Mouse (Mus musculus) fat pad, adult 2 months (tissue): ENCODE results near the gene Sntb2.
"Not testable (repeated sequence)": the region's sequence is repeated elsewhere in the genome, so short reads cannot be mapped to it uniquely, and the experiment has no call there.

ENCODE experiments used
- DNase-seq: peaks from one replicate; pipeline ENCODE4 v3.0.0-alpha.2; 2011; ENCODE audit warnings: low read depth, low spot score; ENCODE audit errors: extremely low read depth

Sntb2 gene

DNA sequence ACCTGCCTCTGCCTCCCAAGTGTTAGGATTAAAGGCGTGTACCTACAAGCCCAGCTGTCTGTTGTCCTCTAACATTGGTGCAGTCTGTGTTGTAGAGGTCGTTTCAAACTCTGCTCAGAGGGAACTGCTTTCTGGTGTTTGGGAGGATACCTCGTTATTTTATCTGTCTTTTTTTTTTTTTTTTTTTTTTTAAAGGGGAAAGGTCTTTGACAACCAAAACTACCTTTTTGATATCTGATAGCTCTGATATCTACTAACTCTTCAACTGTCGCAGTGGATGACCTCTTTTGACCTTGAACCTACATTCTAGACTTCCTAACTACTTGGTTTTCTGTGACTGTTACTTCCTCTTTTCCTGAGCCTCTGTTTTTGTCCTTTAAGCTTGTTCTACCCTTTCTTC is 29.0 kb downstream of the Sntb2 start:
- DNase-seq: no peak

DNA sequence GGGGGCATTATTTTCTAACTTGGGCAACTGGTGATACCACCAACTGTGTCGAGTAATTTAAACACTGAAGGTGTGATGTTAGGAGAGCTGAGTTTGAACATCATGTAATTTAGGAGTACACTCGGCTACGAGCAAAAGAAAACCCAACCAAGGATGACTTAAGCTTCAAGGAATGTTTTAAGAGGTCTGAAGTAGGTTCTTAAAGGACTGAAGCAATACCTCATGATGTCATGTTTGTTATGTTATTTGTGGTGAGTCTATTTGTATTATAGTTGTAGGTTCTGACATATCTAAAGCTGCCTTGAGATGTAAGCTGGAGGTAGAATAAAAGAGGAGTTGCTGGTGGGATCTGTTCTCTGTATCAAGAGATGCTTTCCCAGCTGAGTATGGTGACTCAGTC is 34.4 kb downstream of the Sntb2 start:
- DNase-seq: no peak

DNA sequence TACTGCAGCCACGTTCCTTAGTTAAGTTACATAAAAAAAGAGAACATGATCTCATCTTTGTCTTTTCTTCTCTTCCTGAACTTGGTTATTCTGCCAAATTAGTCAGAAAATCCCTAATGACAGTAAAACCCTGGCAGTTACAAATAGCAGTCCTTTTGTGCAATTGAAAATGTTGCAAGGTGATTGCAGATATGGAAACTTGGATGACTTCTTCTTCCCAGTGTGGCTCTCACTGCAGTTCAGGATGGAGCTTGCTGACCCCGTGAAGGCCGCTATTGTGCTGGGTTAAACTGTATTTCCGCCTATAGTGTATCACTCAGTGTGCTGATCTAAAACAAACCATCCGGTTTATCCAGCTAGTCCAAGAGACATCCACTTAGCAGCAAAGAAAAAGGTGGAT is 36.4 kb downstream of the Sntb2 start:
- DNase-seq: peak; percentile 49

DNA sequence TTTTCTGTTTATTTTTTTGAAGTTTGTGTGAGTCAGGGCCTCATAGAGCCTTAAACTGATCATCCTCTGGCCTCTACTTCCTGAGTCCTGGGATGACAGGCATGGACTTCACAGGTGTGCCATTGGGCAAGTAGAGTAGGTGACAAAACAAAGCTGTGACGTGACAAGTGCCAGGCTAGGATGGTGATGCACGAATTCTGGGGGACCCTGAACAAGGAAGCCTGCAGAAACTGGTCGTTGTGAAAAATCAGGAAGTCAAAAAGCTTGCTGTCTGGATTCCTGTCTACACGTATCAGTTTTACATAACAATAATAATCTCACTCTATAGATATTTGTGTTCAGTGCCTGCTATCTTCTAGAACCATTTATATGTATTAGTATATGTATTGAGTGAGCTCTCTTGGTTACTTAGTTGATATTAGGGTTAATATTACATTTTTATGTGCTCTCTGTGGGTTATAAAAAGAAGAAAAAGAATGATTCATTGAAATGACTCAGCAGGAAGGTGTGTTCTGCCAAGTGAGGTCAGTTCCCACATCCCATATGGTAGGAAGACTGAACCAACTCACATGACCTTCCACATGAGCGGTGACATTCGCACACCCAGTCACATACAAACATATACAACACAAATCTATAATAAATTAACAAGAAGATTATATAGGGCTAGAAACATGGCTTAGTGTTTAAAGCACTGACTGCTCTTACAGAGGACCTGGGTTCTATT is 37.2 kb downstream of the Sntb2 start:
- no peak for DNase-seq

DNA sequence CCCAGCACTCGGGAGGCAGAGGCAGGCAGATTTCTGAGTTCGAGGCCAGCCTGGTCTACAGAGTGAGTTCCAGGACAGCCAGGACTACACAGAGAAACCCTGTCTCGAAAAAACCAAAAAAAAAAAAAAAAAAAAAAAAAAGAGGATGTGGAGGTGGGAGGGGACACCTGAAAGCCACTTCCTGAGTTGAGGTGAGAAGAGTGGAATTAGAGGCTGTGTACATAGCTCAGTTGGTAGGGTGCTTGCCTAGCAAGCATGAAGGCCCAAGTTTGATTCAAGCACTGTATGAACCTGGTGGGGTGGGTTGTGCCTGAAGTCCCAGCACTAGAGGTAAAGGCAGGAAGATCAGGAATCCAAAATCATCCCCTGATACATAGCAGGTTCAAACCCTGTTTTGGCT is 38.0 kb downstream of the Sntb2 start:
- DNase-seq: not testable (repeated sequence)

DNA sequence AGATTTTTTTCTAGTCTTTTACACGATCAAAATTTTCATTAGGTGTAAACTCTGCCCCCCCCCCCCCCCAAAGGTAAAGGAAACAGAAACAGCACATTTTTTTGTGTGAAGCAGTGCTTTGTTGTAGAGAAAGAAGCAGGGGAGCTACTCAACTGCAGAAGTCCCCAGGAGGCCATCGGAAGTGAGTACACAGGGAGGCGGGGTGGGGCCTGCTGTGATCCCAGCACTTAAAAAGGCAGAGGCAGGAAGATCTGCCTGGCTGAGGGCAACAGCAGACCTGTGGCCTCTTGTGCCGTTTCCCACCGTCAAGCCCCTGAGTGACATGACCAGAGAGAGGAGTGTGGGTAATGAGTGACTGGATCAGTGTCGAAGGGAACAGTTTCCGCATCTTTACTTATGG is 39.2 kb downstream of the Sntb2 start:
- no peak for DNase-seq

DNA sequence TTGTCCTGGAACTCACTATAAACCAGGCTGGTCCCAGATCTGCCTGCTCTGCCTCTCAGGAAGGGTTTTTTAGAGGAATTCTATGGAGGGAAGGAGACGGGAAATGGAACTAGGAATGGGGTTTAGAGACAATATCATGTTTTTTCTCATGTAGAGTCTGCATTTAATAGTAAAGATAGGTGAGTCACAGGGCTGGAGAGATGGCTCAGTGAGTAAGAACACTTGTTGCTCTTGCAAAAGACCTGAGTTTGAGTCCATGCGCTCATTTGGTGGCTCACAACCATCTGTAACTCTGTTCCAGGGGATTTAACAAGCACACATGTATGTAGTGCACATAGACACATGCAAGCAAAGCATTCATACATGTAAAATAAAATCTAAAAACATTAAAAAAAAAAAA is 40.2 kb downstream of the Sntb2 start:
- no peak for DNase-seq

DNA sequence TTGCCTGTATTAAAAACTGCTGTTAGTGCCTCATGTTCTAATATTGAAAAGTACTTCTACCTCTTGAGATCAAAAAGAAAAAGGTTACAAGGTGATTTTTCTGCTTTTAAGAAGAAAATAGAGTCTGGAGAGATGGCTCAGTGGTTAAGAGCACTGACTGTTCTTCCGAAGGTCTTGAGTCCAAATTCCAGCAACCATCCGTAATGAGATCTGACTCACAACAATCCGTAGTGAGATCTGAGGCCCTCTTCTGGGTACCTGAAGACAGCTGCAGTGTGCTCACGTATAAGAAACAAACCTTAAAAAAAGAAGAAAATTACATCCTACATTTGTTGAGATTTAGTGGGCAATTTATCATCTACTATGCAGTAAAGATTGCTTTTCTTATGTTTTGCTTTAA is 40.9 kb downstream of the Sntb2 start:
- no peak for DNase-seq

DNA sequence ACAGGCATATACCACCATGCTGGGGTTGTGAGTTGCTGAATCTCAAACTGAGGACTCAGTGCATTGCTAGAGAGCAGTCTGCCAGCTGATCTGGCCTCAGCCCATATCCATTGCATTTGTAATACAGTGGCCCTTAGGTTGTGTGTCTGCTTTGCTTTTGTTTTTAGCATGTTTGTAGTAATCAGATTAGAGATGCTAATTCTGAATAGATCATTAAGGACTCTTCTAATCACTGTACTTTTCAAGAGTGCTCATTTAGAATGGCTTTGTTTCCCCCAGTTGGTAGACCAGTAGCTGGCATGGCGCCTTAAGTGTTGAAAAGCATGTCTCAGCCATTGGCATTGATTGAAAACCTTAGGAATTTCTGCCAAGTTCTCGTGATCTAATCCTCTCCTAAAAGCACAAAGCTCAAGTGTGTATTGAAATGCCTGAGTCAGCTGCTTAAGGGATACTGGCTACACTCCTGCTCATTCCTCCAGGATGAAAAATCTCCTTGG is 43.3 kb downstream of the Sntb2 start:
- DNase-seq: peak; percentile 82

DNA sequence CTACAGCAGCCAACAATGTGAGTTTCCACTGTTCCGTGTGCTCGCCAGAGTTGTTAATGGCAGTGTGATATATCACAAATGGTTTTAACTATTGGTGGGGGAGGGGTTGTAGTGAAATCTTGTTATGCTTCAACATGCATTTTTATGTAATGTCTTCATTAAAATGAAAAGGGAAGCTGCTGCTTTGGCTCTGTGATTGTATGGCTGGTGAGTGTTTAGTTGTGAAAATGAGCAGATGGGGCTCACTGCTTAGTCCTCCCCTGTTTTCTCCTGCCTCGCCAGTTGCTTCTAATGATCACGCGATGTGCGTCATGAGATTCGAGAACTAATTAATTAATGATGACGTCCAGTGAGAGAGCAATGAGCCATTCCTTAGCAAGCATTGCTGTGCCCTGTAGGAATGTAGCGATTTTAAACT is 49.9 kb downstream of the Sntb2 start:
- no peak for DNase-seq

DNA sequence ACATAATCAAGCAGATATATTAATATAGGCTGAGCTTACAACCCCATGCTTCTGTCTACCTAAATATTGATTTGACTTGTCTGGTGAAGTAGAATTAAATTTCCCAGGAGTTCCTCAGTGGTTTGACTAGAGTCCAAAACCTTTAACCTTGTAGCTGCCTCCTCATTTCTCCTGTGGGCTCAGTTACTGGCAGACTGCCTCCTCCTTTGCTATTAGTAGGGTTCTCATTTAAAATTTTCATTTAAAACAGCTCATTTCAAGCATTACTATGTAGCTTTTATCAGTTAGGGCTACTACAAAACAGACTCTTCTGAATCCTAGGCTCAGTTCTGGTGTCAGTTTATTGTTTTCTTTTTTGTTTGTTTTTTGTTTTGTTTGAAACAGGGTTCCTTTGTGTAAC is 50.4 kb downstream of the Sntb2 start:
- DNase-seq: peak; percentile 34

DNA sequence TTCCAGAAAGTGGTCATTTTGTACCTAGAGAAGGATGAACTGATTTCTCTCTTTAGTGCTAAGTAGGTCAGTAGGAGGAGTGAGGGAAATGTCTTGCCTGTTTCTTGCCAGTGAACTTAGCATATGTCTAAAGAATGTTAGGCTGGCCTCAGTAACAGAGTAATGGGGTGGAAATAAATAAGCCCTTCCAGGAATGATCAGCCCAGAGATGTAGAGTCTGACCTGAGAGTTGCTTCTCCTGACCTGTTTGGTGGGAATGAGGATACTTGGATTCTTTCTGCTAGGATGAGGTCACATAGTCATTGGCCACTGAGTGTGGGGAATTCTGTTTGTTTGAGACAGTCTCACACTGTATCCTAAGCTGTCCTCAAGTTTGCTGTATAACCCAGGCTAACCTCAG is 52.0 kb downstream of the Sntb2 start:
- DNase-seq: no peak

DNA sequence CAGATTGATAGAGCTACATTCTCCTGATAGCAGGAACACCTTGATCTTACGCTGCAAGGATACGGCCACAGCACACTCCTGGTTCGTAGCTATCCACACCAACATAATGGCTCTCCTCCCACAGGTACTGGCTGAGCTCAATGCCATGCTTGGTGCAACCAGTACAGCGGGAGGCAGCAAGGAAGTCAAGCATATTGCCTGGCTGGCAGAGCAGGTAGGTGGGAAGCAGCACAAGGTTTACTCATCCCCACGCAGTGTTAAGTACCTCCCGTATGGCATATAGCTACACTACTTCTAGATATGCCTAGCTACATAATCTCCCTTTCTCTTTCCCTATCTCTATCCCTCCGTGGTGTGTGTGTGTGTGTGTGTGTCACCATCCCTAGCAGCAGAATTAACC is 55.8 kb downstream of the Sntb2 start:
- DNase-seq: no peak

DNA sequence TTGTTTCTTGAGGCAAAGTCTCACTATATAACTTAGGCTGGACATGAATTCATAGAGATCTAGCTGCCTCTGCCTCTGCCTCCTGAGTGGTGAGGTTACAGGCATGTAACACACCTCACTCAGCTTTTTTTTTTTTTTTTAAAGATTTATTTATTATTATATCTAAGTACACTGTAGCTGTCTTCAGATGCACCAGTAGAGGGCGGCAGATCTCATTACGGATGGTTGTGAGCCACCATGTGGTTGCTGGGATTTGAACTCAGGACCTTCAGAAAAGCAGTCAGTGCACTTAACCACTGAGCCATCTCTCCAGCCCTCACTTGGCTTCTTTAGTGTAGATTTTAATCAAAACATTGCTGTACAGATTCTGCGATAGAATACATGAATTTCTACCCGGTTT is 60.8 kb downstream of the Sntb2 start:
- not testable (repeated sequence) for DNase-seq

DNA sequence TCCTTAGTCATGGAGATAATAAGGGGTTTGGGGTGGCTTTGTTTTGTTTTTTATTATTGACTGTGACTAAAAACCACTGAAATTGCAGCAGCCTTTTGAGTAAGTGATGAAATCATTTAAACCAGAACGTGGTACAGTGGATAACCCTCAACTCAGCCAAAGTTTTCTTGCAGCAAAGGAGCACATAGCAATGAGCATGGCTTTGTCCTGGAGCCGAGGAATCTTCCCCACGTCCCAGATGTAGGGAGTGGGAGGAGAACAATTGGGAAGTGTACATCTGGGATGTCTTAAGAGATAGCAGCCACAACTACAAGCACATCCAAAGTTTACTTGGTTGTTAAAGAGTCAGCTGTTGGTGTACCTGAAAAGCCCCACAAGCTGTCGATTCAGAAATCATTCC is 61.9 kb downstream of the Sntb2 start:
- DNase-seq: no peak

DNA sequence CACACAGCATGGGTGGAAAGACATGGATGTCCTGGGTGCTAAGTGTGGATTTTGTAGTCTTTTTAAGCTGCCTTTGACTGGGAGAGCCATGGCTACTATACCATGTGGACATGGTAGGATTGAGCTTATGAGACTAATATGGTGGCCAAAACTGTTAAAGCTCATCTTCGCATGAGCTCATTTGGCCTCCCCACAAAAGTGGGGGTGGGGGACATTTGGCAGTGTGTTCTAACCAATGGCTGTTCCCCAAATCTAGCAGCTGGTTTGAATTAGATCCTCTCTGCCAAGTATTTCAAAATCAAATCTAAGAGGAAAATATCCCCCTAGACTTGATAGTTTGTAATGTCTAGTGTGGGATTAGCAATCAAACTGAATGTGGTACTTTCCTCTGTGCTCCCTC is 63.5 kb downstream of the Sntb2 start:
- no peak for DNase-seq

DNA sequence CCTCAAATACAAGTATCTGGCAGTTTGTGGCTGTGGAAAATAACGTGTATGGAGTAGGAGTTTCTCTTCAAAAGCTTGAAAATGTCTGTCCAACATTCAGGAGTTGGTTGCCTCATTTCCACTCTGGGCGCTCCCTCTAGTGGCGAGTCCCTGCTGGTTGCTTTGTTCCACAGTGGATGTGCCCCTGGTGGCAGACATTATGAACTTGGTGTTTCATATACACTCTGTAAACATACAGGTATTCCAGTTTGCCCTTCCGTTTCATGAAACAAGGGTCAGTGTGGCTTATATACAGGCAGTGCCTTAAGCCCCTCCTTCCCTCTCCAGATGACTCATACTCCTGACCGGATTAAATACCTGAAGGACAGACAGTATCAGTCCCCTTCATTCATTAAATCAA is 67.0 kb downstream of the Sntb2 start:
- no peak for DNase-seq

DNA sequence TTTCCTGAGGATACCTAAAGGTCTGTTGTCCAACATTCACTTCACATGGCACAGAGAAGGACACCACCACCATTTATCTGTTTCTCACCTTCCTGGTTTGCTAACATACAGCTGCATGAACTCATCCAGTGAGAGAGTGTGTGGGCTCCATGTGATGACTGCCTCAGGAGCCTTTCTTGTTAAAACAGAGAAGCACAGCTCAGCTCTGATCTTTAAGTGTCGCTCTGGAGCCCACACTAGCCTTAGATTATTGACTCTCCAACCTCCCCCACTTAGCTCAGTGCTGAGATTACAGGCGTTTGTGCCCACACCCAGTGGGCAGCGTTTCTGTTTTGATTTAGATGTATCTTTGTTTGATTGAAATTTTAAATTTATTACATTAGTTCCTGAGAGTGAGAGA is 72.2 kb downstream of the Sntb2 start:
- no peak for DNase-seq

DNA sequence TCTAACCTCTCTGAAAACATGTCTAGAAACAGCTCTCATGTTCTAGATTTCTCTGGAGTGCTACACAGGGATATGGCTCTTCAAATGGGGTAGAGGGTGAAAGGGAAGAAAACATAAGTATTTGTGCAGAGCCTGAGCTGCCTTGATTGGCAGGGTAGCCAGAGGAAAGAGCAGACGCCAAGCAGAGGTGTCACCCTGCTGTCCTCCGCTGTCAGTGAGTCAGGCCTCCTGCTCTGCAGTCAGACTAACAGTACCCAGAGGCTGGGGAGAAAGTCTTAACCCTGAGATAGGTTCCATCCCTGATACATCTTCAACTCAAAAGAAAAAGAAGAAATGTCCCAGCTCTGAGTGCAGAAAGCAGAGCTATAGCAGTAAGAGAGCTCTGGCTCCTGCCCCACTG is 77.1 kb downstream of the Sntb2 start:
- no peak for DNase-seq

DNA sequence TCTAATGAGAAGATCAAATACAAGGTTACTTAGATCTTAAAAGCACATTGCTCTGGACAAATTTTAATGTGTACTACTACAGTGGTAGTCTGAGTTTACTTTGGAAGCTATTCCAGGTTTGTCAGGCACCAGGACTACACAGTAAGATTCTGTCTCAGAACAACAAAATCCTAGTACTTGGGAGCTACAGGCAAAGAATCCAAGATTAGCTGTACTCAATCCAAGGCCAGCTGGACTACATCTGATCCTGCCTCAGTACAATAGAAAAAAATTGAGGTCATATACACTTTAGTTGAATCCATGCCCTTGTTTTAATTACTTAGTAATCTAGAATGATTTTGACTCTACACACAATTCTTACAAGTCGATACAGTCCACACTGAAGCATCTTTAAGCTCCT is 79.4 kb downstream of the Sntb2 start:
- DNase-seq: no peak

DNA sequence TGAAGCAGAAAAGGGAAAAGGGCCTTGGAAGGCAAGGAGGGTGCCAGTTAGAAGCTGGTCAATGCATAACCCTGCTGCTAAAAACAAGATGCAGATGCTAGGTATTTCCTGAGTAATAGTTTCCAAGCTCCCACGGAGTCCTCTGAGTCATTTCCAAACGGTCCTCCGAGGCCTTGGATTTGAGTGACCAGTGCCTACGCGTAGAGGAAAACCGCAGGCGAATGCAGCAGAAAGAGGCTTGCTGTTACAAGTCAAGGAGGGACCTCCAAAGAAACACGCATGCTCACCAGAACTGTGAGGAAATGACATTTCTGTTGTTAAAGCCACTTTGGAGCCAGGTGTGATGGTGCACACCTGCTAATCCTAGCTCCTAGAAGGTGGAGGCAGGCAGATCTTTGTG is 87.9 kb downstream of the Sntb2 start:
- DNase-seq: no peak

DNA sequence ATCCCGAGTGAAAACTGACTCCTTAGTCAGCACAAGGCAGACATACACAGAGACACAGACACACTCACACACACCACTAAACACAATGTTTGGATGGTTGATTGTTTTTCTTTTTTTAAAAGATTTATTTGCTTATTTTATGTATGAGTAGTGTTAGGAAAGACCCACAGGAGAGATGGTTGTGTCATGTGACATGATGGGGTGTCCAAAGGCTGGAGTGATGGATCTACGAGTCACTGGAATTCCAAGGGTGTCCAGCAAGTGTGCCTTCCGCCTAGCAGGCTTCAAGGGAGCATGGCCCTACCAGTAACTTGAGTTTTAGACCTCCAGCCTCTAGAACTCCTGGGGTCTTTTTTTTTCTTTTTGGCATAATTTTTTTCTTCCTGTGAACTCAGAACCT is 93.8 kb downstream of the Sntb2 start:
- no peak for DNase-seq

DNA sequence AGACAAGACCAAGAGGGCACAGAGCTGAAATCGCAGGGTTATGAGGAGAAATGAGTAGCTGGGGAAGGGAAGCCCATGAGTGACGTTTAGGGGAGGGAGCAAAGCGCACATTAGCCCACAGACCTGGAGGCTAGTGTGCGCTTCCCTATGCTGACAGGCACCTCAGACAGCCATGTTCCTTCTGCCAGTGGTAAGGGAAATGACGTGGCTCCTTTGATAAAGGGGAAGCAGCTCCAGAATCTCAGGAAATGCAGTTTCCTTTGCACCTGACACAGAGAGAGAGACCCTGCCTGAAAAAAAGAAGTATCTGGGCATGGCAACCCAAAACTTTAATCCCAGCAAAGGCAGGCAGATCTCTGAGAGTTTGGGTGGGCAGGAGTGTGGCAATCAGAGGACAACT is 94.5 kb downstream of the Sntb2 start:
- no peak for DNase-seq
